In the genomic region with DNA sequence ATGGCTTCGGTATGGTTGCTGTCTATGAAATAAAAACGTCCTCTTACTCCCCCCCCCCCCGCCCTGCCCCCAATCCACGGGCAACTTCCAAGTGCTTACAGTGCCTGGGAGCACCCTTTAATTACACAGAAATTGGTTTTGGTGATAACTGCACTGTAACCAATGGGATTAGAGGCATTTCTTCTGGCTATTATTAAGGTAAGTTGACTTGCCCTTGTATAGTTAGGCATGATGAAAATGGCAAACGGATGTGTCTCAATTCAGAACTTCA, we compare ENCODE assay signal across 29 mouse cellular contexts. TPM values are rescaled to one million over a fixed set of nuclear protein-coding genes. Genes with fewer than 3 reads are reported as not detected.
DNase-seq lines count a peak whose midpoint lies in the region; ATAC-seq and TF ChIP-seq lines count a peak whose summit lies in the region.
"Had no signal": no experiment of that assay in that cellular context is flagged by ENCODE, and none has a peak within 500 bp of the region (broad histone marks: within the 10 kb centered on the region; RNA-seq: fewer than 3 reads in every experiment).

No protein-coding gene starts in this region.

- no peak for DNase-seq in heart, adult 9 months (ENCODE audit: low spot score in 2 of 2)
- DNase-seq in midbrain, postnatal 0 days (ENCODE audit: low spot score) = no peak
- no peak for DNase-seq in lung, postnatal 10 days
- DNase-seq: adrenal gland, postnatal 10 days; adrenal gland, postnatal 36 days; B cell, adult 2 months; cerebellum, adult 11 months; cerebellum, adult 2 months; cerebellum, adult 9-11 months; cerebellum, postnatal 25 days; forebrain, postnatal 0 days; gastrocnemius, adult 2 months; gastrocnemius, postnatal 25 days; heart, adult 18-20 months; heart, postnatal 14 days; heart, postnatal 4 days had no signal

- H3K4me2 ChIP-seq in heart, embryonic 13.5 days = peak overlapping the region; percentile 50; the same call in 1 of the 2 replicates
- H3K4me2 ChIP-seq in midbrain, embryonic 12.5 days (replicated peaks) = no peak overlapping the region
- H3K4me2 ChIP-seq in midbrain, postnatal 0 days (ENCODE audit: low read depth, low read length, poor library complexity, severe bottlenecking) = no peak overlapping the region
- H3K4me2 ChIP-seq in midbrain, embryonic 15.5 days = no peak overlapping the region
- no peak overlapping the region for H3K4me2 ChIP-seq in forebrain, embryonic 13.5 days
- H3K4me2 ChIP-seq: hindbrain, embryonic 14.5 days had no signal

- ATAC-seq in heart, embryonic 13.5 days (ENCODE audit: extremely low read depth, insufficient number of reproducible peaks, low FRiP score, low TSS enrichment) = no peak
- peak; percentile 49 for ATAC-seq in midbrain, embryonic 12.5 days (ENCODE audit: low FRiP score, low read depth)
- ATAC-seq in midbrain, postnatal 0 days (ENCODE audit: low FRiP score) = no peak; the same call in 1 of the 2 replicates
- peak; percentile 86 for ATAC-seq in midbrain, embryonic 15.5 days (replicated peaks)
- ATAC-seq in forebrain, embryonic 13.5 days = no peak
- ATAC-seq: forebrain, embryonic 14.5 days; forebrain, postnatal 0 days; hindbrain, postnatal 0 days; inflammation-experienced regulatory T-cells, adult 6 months; Patski had no signal

- no peak for TF ChIP-seq CTCF in midbrain, postnatal 0 days (IDR thresholded peaks at IDR 0.05)

- no peak overlapping the region for H3K9ac ChIP-seq in heart, embryonic 13.5 days
- H3K9ac ChIP-seq in midbrain, embryonic 12.5 days (replicated peaks) = no peak overlapping the region
- no peak overlapping the region for H3K9ac ChIP-seq in midbrain, postnatal 0 days (replicated peaks; ENCODE audit: low read length, poor library complexity, severe bottlenecking)
- no peak overlapping the region for H3K9ac ChIP-seq in midbrain, embryonic 15.5 days
- H3K9ac ChIP-seq in forebrain, embryonic 13.5 days = no peak overlapping the region
- H3K9ac ChIP-seq: embryonic facial prominence, embryonic 13.5 days; forebrain, postnatal 0 days; hindbrain, embryonic 14.5 days had no signal

- H3K27me3 ChIP-seq in heart, embryonic 13.5 days (replicated peaks) = no peaks in the 10 kb centered on the region
- H3K27me3 ChIP-seq in midbrain, embryonic 12.5 days = no peaks in the 10 kb centered on the region
- no peaks in the 10 kb centered on the region for H3K27me3 ChIP-seq in midbrain, postnatal 0 days (ENCODE audit: insufficient read depth, low read length)
- H3K27me3 ChIP-seq in midbrain, embryonic 15.5 days (replicated peaks) = no peaks in the 10 kb centered on the region
- no peaks in the 10 kb centered on the region for H3K27me3 ChIP-seq in forebrain, embryonic 13.5 days
- H3K27me3 ChIP-seq: CH12.LX; embryonic facial prominence, embryonic 13.5 days had no signal

- H3K27ac ChIP-seq in heart, embryonic 13.5 days (replicated peaks) = no peak overlapping the region
- no peak overlapping the region for H3K27ac ChIP-seq in midbrain, embryonic 12.5 days (replicated peaks)
- no peak overlapping the region for H3K27ac ChIP-seq in midbrain, postnatal 0 days (ENCODE audit: low read depth, low read length)
- no peak overlapping the region for H3K27ac ChIP-seq in midbrain, embryonic 15.5 days
- no peak overlapping the region for H3K27ac ChIP-seq in forebrain, embryonic 13.5 days
- H3K27ac ChIP-seq: embryonic facial prominence, embryonic 13.5 days; forebrain, embryonic 10.5 days; gastrocnemius, adult 2 months; hindbrain, embryonic 14.5 days; hindbrain, postnatal 0 days had no signal

- H3K4me1 ChIP-seq in heart, embryonic 13.5 days = no peaks in the 10 kb centered on the region
- H3K4me1 ChIP-seq in midbrain, embryonic 12.5 days = no peaks in the 10 kb centered on the region
- no peaks in the 10 kb centered on the region for H3K4me1 ChIP-seq in midbrain, postnatal 0 days (ENCODE audit: insufficient read depth, low read length)
- H3K4me1 ChIP-seq in midbrain, embryonic 15.5 days = no peaks in the 10 kb centered on the region
- no peaks in the 10 kb centered on the region for H3K4me1 ChIP-seq in forebrain, embryonic 13.5 days
- H3K4me1 ChIP-seq: embryonic facial prominence, embryonic 13.5 days; forebrain, embryonic 10.5 days had no signal

- 53% methylated on average over 5 of the region's 5 CpGs for WGBS in heart, embryonic 13.5 days
- 66% methylated on average over 5 of the region's 5 CpGs for WGBS in midbrain, embryonic 12.5 days
- WGBS in midbrain, postnatal 0 days = 52% methylated on average over 5 of the region's 5 CpGs
- WGBS in midbrain, embryonic 15.5 days = 50% methylated on average over 5 of the region's 5 CpGs
- WGBS in forebrain, embryonic 13.5 days = 72% methylated on average over 5 of the region's 5 CpGs

- H3K4me3 ChIP-seq in heart, embryonic 13.5 days = no peak overlapping the region
- no peak overlapping the region for H3K4me3 ChIP-seq in midbrain, embryonic 12.5 days
- H3K4me3 ChIP-seq in midbrain, postnatal 0 days (ENCODE audit: low read depth, low read length) = no peak overlapping the region
- H3K4me3 ChIP-seq in midbrain, embryonic 15.5 days = no peak overlapping the region
- no peak overlapping the region for H3K4me3 ChIP-seq in forebrain, embryonic 13.5 days
- H3K4me3 ChIP-seq: embryonic facial prominence, embryonic 13.5 days; forebrain, embryonic 10.5 days had no signal

- no peaks in the 10 kb centered on the region; the same call in 1 of the 2 replicates for H3K9me3 ChIP-seq in heart, embryonic 13.5 days
- no peaks in the 10 kb centered on the region for H3K9me3 ChIP-seq in midbrain, embryonic 12.5 days
- no peaks in the 10 kb centered on the region for H3K9me3 ChIP-seq in midbrain, postnatal 0 days (ENCODE audit: low read length)
- no peaks in the 10 kb centered on the region for H3K9me3 ChIP-seq in midbrain, embryonic 15.5 days
- H3K9me3 ChIP-seq in forebrain, embryonic 13.5 days (replicated peaks) = no peaks in the 10 kb centered on the region
- H3K9me3 ChIP-seq: embryonic facial prominence, embryonic 13.5 days; forebrain, embryonic 10.5 days; G1E had no signal

- H3K36me3 ChIP-seq in heart, embryonic 13.5 days = no peaks in the 10 kb centered on the region
- H3K36me3 ChIP-seq in midbrain, embryonic 12.5 days = no peaks in the 10 kb centered on the region
- H3K36me3 ChIP-seq in midbrain, postnatal 0 days (ENCODE audit: insufficient read depth, low read length) = no peaks in the 10 kb centered on the region
- H3K36me3 ChIP-seq in midbrain, embryonic 15.5 days (replicated peaks) = no peaks in the 10 kb centered on the region
- H3K36me3 ChIP-seq in forebrain, embryonic 13.5 days (ENCODE audit: poor library complexity, severe bottlenecking) = no peaks in the 10 kb centered on the region
- H3K36me3 ChIP-seq: embryonic facial prominence, embryonic 13.5 days; forebrain, embryonic 10.5 days; G1E had no signal

RNA-seq across cellular contexts. Expression of gene Pabpc4l, which starts 42.9 kb away (rescaled TPM):
- polyA plus RNA-seq in heart, embryonic 13.5 days (2015; fragmentation: Nextera tagmentation; extraction: Ambion mirVana) = 7.4 and 8.2 TPM in 2 replicates
- polyA plus RNA-seq in midbrain, embryonic 12.5 days (2016; fragmentation: Nextera tagmentation; extraction: Ambion mirVana) = 6.4 and 6.5 TPM in 2 replicates
- 0.90 and 1.6 TPM in 2 replicates for total RNA-seq in midbrain, postnatal 0 days (2014; rRNA removed)
- 1.0 and 1.6 TPM in 2 replicates for polyA plus RNA-seq in midbrain, postnatal 0 days (2015; fragmentation: Nextera tagmentation; extraction: Ambion mirVana)
- 2.0 and 2.1 TPM in 2 replicates for polyA plus RNA-seq in midbrain, embryonic 15.5 days (2015; fragmentation: Nextera tagmentation; extraction: Ambion mirVana)
- polyA plus RNA-seq in forebrain, embryonic 13.5 days (2015; fragmentation: Nextera tagmentation; extraction: Ambion mirVana) = 3.6 and 3.8 TPM in 2 replicates
- total RNA-seq: CH12.LX had no signal
- polyA plus RNA-seq: G1E; inflammation-experienced regulatory T-cells, adult 6 months; Patski had no signal

Comparison
In these comparisons a context has a peak if more than half of its experiments do, and no peak if none do; other contexts are left out.
1. ATAC-seq: peak in midbrain, embryonic 12.5 days (single experiment) and midbrain, embryonic 15.5 days (single experiment); none in heart, embryonic 13.5 days (single experiment), midbrain, postnatal 0 days (single experiment) and forebrain, embryonic 13.5 days (single experiment).